Mouse (Mus musculus) liver (tissue): ENCODE data around the gene Vmn1r87.
"Not testable (repeated sequence)": the region's sequence is repeated elsewhere in the genome, so short reads cannot be mapped to it uniquely, and the experiment has no call there.

ENCODE experiments used
- DNase-seq: peaks from one replicate; pipeline ENCODE4 v3.0.0-alpha.2; 2020; ENCODE audit warnings: mixed read lengths

Gene Vmn1r87

GRCm38 (mm10) chr7:13140057-13140456 is at the start of gene Vmn1r87:
Gene Vmn1r87 (minus strand): TSS chr7:13140157.
- DNase-seq: no peak

GRCm38 (mm10) chr7:13159268-13159667 is 19.3 kb upstream of the Vmn1r87 start, which contains the start of gene Vmn1r88:
Gene Vmn1r88 (plus strand): TSS chr7:13159568.
- no peak for DNase-seq

DNA sequence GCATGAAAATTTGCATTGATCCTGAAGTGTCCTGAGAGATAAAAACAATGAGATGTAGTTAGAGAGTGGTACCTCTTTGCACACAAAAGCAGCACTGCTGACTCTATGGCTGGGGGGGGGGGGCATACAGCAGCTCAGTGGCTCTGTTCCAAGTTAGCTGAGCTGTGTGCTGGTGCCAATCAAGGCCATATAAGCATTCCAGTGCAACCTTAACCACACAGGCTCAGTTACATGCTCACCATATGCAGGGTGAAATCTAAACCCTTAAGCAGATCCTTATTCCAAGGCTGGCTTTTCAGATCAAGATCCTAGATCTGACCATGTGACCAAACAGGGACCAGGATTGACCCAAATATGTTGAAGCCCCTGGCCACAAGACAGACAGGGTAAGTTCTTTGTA is 2.6 kb downstream of the Vmn1r87 start:
- no peak for DNase-seq

DNA sequence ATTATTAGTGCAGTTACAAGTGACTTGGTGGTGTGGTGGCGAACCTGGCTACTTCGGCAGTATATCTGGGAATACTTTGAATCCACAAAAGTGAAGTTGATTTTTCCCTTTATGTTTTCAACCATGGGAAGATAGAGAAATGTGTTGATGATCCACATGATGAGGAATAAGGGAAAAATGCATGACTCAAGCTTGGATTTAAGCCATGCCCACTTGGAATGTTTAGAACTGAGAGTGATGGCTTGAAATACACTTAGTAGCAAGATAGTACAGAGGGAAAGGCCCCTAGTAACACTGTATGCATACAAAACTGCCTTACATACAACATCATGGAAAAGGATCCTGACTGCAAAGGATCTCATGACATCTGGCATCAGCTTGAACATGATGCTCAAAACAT is 8.1 kb downstream of the Vmn1r87 start:
- DNase-seq: no peak

- not testable (repeated sequence) for DNase-seq
These were observed 16.3 kb downstream of the Vmn1r87 start for GRCm38 (mm10) chr7:13123554-13124153.

GRCm38 (mm10) chr7:13119817-13120216 is 20.1 kb downstream of the Vmn1r87 start, which contains the start of gene Vmn1r86:
Gene Vmn1r86 (minus strand): TSS chr7:13119917.
- no peak for DNase-seq

DNA sequence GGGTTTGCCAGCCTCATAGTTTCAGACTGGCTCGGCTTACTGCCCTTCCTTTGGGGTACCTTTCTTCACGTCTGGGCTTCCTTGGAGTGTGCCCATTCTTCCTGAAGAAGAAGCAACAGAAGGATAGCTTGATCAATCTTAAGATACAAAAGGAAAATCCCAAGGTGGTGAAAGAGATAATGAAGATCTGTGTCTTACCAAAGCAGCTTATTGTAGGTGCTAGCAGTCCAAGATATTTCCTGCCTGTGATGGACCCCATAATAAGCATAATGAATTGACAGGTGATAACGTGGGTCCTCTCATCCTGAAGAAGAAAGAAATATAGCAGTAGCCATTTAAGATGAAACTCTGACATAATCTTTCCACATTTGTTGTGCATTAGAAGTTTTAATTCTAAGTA is 44.9 kb downstream of the Vmn1r87 start, which contains the start of gene Vmn1r85:
Vmn1r85 (minus strand) TSS at position 101 of the 400 bp plus-strand sequence.
- no peak for DNase-seq
